Mouse (Mus musculus) embryo, embryonic 9.5 days (tissue): ENCODE measurements around the gene Coq5.
A peak's percentile ranks its signal among the peaks of the same experiment; 100 is the strongest.

ENCODE experiments used
- DNase-seq: peaks from one replicate; pipeline ENCODE4 v3.0.0-alpha.2; 2017; ENCODE audit errors: extremely low spot score

Gene Coq5

DNA sequence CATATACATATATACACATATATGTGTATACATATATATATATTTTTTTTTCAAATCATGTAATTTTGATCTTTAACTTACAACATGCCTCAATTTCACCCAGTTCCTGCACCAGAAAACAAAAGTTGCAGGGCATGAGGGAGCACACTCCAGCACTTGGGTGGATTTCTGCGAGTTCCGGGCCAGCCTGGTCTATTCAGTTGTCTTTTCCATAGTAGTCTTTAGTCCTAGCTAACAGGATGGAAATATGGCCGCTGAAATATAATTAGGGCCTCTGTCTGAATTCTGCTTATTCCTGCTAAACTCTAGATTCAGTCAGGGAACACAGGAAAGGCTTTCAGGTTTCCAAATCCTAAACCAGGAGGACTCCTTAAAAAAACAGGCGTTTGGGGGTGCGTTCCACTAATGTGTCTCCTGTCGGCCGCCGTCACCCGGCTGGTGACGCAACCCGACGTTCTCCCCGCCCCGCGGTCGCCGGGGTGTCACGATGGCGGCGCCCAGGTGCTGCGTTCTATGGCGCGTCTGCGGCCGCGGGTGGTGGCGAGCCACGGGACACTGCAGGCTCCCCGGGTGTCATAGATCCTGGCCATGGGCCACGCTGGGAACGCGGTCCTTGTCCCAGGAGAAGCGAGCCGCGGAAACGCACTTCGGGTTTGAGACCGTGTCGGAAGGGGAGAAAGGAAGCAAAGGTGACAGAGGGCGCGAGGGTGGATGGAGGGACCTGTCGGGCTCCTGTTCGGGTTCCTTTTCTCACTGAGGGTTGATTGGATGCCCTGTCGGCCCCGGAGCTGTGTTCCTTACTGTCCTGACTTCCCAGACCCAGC is at the start of gene Coq5:
TSS of gene Coq5 (plus strand) at position 441 of the 824 bp plus-strand sequence.
- DNase-seq, result peak; percentile 85

DNA sequence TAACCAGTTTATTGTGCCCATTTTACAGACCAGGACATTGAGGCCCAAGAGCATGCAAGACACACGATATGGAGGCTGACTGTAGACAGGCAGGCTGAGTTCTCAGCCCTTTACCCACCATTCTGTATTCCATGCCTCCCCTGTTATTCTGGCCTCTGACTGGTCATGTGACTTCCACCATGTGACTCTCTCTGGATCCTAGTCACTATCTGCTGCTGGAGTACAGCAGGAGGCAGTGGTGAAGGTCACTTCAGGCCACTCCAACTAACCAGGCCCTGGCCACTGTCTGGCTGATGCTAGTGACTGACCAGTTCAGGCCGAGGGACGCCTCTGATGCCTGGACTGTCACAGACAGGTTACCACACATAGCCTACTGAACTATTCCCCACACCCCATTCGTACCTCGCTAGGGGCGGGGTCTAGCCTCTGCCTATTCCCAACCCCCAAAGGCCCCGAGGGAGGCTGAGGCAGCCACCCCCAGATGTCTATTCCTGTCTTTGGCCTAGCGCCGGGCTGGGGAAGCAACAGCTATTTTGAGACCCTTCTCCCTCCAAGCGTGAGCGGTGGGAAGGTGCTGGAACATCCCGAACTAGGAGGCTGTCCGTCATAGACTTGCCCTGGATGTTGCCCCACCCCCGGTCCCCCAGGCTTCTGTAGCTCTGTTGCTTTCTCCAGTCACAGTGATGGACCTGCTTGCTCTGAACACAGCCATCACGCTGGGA is 48.5 kb upstream of the Coq5 start:
- DNase-seq, result no peak

- DNase-seq, result no peak
Observed at GRCm38 (mm10) chr5:115231552-115232120, 47.8 kb upstream of the Coq5 start.

GRCm38 (mm10) chr5:115232516-115232915 is 47.0 kb upstream of the Coq5 start:
- no peak for DNase-seq

GRCm38 (mm10) chr5:115233031-115233780 is 46.3 kb upstream of the Coq5 start:
- DNase-seq, result no peak

GRCm38 (mm10) chr5:115234519-115234918 is 44.9 kb upstream of the Coq5 start:
- no peak for DNase-seq

DNA sequence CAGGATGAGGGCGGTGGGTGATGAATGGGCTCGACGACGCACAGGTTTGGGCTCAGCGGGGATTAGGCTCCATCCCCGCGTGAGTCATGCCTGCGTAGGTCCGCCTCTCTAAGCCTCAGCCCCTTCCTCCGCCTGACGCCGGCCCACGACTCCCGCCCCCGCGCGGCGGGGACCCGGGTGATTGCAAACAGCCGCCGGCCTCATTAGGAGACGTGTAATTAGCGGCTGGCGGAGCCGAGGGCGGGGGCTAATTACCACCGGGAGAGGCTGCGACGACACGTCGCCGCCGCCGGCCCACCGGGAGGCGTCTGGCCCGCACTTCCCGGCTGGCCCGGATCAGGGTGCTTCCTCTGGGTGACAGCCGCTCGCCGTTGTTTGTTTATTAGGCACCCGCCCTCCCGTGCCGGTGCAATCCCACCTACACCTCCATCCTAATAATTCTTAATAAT is 44.1 kb upstream of the Coq5 start:
- DNase-seq, result peak; percentile 50

GRCm38 (mm10) chr5:115235786-115236263 is 43.6 kb upstream of the Coq5 start, which contains the start of gene Pop5:
Gene Pop5, plus strand, starts transcription at chr5:115235836.
- DNase-seq, result peak; percentile 89

DNA sequence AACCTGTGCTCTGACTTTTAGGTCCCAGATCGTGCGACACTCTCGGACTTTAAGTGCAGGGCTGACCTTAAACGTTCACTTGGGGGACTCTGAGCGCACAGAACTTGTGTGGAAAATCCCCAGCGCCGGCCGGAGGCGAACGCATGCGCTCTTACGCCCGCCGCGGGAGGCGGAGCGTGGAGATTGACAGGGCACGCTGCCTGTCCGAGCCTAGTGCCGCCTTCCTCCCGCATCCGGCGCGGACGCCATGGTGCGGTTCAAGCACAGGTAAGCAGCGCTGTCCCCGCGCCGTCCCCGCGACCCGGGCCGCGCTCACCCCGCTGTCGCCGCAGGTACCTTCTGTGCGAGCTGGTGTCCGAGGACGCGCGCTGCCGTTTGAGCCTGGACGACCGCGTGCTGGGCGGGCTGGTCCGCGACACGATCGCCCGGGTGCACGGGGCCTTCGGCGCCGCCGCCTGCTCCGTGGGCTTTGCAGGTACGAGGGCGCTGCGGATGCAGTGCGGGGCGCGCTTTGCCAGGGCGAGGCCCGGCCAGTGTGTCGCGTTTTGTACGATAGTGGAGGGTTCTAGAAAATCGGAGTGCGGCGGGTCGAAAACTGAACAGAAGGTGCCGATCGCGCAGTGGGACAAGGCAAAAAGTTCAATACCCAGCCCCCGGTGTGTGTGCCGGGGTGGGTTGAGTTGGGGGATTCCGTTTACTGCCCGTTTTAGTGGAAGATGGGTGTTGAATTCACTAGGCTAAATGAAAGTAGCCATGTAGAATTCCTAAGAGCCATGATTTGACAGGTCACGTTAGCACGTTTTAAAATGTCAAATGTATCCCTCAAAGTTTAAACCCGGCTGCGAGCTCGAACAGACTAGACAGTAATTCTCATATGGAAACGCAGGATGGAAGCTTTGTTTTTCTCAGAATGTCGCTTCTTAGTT is 41.4 kb upstream of the Coq5 start:
- DNase-seq, result peak; percentile 88

GRCm38 (mm10) chr5:115238729-115239195 is 40.7 kb upstream of the Coq5 start:
- peak; percentile 40 for DNase-seq

DNA sequence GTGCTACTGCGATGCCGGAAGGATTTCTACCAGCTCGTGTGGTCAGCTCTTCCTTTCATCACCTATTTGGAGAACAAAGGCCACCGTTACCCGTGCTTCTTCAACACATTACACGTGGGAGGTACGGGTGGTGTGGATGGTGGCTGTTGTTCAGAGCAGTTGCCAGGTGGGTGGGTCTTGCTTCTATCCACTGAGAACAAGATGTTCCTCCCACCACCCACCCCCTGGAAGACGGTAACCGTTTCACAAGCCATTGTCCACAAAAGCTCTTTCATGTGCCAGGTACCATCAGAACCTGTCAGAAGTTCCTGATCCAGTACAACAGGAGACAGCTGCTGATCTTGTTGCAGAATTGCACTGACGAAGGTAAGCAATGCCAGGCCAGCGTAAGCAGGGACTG is 39.3 kb upstream of the Coq5 start:
- no peak for DNase-seq

GRCm38 (mm10) chr5:115255472-115255871 is 24.0 kb upstream of the Coq5 start:
- DNase-seq, result no peak

GRCm38 (mm10) chr5:115256909-115257546 is 22.4 kb upstream of the Coq5 start:
- DNase-seq, result no peak

- no peak for DNase-seq
Observed at GRCm38 (mm10) chr5:115260356-115260755, 19.1 kb upstream of the Coq5 start.

- no peak for DNase-seq
Observed at GRCm38 (mm10) chr5:115261141-115261540, 18.3 kb upstream of the Coq5 start.

DNA sequence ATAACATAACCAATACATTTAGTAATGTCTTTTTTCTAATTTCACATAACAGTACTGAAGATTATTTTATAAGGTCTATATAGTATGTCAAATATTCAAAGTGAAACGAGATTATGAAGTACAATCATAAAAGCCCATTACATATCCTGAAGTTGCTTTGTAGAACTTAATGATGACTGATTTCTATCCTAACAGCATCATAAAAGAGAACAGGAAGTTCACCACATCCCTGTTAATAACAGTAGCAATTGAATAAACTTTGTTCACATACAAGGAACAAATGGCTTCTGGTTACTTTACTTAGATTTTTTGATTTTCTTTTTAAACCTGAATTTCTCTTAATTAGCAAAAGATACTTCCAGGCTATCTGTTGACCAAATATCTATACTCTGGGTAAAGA is 17.6 kb upstream of the Coq5 start:
- DNase-seq, result no peak

- DNase-seq, result no peak
Observed at GRCm38 (mm10) chr5:115262502-115263291, 16.8 kb upstream of the Coq5 start.

DNA sequence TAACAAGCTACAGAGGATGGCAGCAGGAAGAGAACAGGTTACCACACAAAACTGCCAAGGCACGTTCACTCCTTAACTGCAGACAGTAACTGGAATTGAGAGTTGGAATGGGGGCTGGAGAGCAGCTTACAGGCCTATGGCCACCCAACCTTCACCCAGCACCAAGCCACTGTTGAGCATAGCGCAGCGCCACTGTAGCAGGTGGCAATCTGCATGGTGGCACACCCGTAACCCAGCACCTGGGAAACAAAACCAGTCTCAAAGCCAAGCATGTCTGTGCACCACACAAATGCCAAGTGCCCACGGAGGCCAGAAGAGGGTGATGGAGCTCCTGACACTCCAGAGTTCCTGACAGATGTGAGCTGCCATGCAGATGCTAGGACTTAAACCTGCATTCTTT is 13.1 kb upstream of the Coq5 start:
- no peak for DNase-seq

- no peak for DNase-seq
Observed at GRCm38 (mm10) chr5:115266787-115267468, 12.5 kb upstream of the Coq5 start.
